Mouse (Mus musculus): ENCODE results near the gene Hist1h3h. TPM values are rescaled to one million over a fixed set of nuclear protein-coding genes. Genes with fewer than 3 reads are reported as not detected.

Hist1h3h gene
- polyA plus RNA-seq, 1 experiment from 2014 or later, result 11.7 TPM

DNA sequence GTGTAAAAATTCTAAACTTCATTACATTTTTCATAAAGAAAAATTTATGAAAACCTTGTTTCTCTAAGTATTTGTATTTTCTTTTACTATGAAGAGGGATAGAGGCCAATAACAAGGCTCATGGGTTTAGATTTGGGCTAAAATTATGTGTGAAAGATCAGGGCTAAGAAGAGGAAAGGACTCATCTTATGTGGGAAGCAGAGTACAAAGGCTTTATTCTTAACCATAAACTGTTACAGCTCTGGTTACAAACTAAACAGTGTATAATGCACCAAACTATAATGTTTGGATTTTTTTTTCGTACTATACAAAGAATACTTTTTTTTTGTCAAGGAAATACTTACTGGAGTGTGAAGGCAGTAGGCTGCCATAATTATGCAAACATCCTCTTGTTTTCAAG is 38.2 kb downstream of the Hist1h3h start:
- Histone ChIP-seq H3K27ac (ENCODE audit: low read depth, low read length) (no peak overlapping the region), H3K4me3 (ENCODE audit: low read length) (no peak overlapping the region; the same call in 1 of the 2 replicates), H3K9me3 (ENCODE audit: control insufficient read depth, low read length) (no peaks in the 10 kb centered on the region), H3K4me2 (replicated peaks; ENCODE audit: low read depth, low read length) (peak overlapping the region; percentile 55), H3K36me3 (ENCODE audit: control insufficient read depth, insufficient read depth, low read length) (no peaks in the 10 kb centered on the region; the same call in 1 of the 2 replicates), H3K4me1 (ENCODE audit: control insufficient read depth, insufficient read depth, low read length) (peaks cover 10% of the 10 kb centered on the region; the same call in 1 of the 2 replicates), H3K27me3 (ENCODE audit: control insufficient read depth, insufficient read depth, low read length) (no peaks in the 10 kb centered on the region), H3K9ac (ENCODE audit: low read depth, low read length) (peak overlapping the region; percentile 42; the same call in 1 of the 2 replicates)
- ATAC-seq (ENCODE audit: low FRiP score, low TSS enrichment), result no peak
- WGBS, result 39% methylated on average over 1 of the region's 1 CpGs

Small RNA genes within 50 kb of the gene (microRNA-seq; reads per million reads assigned to microRNA genes)
- gene Gm44357 (not detected), gene Gm44367 (not detected), gene Gm44454 (not detected)

Other genes with a start within 250 kb of the Hist1h3h start
- 2.2 and 2.6 TPM in 2 replicates for gene Nkapl, start 249.2 kb upstream of the Hist1h3h start, polyA plus RNA-seq (2014; fragmentation: Nextera tagmentation; extraction: Ambion mirVana)
- gene Zkscan4, start 238.8 kb upstream of the Hist1h3h start, polyA plus RNA-seq (2014; fragmentation: Nextera tagmentation; extraction: Ambion mirVana), result 3.2 and 3.8 TPM in 2 replicates
- gene Gm10065, start 238.2 kb upstream of the Hist1h3h start, polyA plus RNA-seq (2014; fragmentation: Nextera tagmentation; extraction: Ambion mirVana), result not detected in 2 replicates
- 0.23 and 0.34 TPM in 2 replicates for gene AK157302, start 222.4 kb upstream of the Hist1h3h start, polyA plus RNA-seq (2014; fragmentation: Nextera tagmentation; extraction: Ambion mirVana)
- 4.7 and 7.2 TPM in 2 replicates for gene Gm11273, start 216.2 kb upstream of the Hist1h3h start, polyA plus RNA-seq (2014; fragmentation: Nextera tagmentation; extraction: Ambion mirVana)
- gene Zkscan8, start 186.5 kb upstream of the Hist1h3h start, polyA plus RNA-seq (2014; fragmentation: Nextera tagmentation; extraction: Ambion mirVana), result 7.3 and 11.8 TPM in 2 replicates
- gene Olfr1366, start 174.9 kb upstream of the Hist1h3h start, polyA plus RNA-seq (2014; fragmentation: Nextera tagmentation; extraction: Ambion mirVana), result 0.18 and 0.20 TPM in 2 replicates
- gene Olfr1535, start 157.8 kb upstream of the Hist1h3h start, polyA plus RNA-seq (2014; fragmentation: Nextera tagmentation; extraction: Ambion mirVana), result 0.05 TPM in 1 of 2 replicates, not detected in the other
- not detected in 2 replicates for gene Olfr1364, start 135.9 kb upstream of the Hist1h3h start, polyA plus RNA-seq (2014; fragmentation: Nextera tagmentation; extraction: Ambion mirVana)
- not detected in 2 replicates for gene Olfr1362, start 103.6 kb upstream of the Hist1h3h start, polyA plus RNA-seq (2014; fragmentation: Nextera tagmentation; extraction: Ambion mirVana)
- 0.07 TPM in 1 of 2 replicates, not detected in the other for gene Olfr11, start 75.1 kb upstream of the Hist1h3h start, polyA plus RNA-seq (2014; fragmentation: Nextera tagmentation; extraction: Ambion mirVana)
- gene Olfr1361, start 54.3 kb upstream of the Hist1h3h start, polyA plus RNA-seq (2014; fragmentation: Nextera tagmentation; extraction: Ambion mirVana), result not detected in 2 replicates
- not detected in 2 replicates for gene Olfr1360, start 40.3 kb upstream of the Hist1h3h start, polyA plus RNA-seq (2014; fragmentation: Nextera tagmentation; extraction: Ambion mirVana)
- not detected in 2 replicates for gene Olfr1359, start 19.5 kb upstream of the Hist1h3h start, polyA plus RNA-seq (2014; fragmentation: Nextera tagmentation; extraction: Ambion mirVana)
- 3.3 and 5.5 TPM in 2 replicates for gene Hist1h2bl, start 1.5 kb upstream of the Hist1h3h start, polyA plus RNA-seq (2014; fragmentation: Nextera tagmentation; extraction: Ambion mirVana)
- 28.1 and 88.2 TPM in 2 replicates for gene Hist1h2ai, start 1.2 kb upstream of the Hist1h3h start, polyA plus RNA-seq (2014; fragmentation: Nextera tagmentation; extraction: Ambion mirVana)
- 6.8 and 12.6 TPM in 2 replicates for gene Hist1h2bm, start 4.4 kb downstream of the Hist1h3h start, polyA plus RNA-seq (2014; fragmentation: Nextera tagmentation; extraction: Ambion mirVana)
- gene Hist1h4j, start 17.4 kb downstream of the Hist1h3h start, polyA plus RNA-seq (2014; fragmentation: Nextera tagmentation; extraction: Ambion mirVana), result 2.4 and 2.6 TPM in 2 replicates
- 2.9 and 7.8 TPM in 2 replicates for gene Hist1h4k, start 32.8 kb downstream of the Hist1h3h start, polyA plus RNA-seq (2014; fragmentation: Nextera tagmentation; extraction: Ambion mirVana)
- gene Hist1h2ak, start 36.2 kb downstream of the Hist1h3h start, polyA plus RNA-seq (2014; fragmentation: Nextera tagmentation; extraction: Ambion mirVana), result 18.5 and 21.7 TPM in 2 replicates
- 2.0 and 11.0 TPM in 2 replicates for gene Hist1h2bn, start 36.5 kb downstream of the Hist1h3h start, polyA plus RNA-seq (2014; fragmentation: Nextera tagmentation; extraction: Ambion mirVana)
- 18.8 and 27.0 TPM in 2 replicates for gene Hist1h1b, start 63.0 kb downstream of the Hist1h3h start, polyA plus RNA-seq (2014; fragmentation: Nextera tagmentation; extraction: Ambion mirVana)
- 212 and 289 TPM in 2 replicates for gene Hist1h3i, start 65.7 kb downstream of the Hist1h3h start, polyA plus RNA-seq (2014; fragmentation: Nextera tagmentation; extraction: Ambion mirVana)
- 11.0 and 12.2 TPM in 2 replicates for gene Hist1h2an, start 69.6 kb downstream of the Hist1h3h start, polyA plus RNA-seq (2014; fragmentation: Nextera tagmentation; extraction: Ambion mirVana)
- 1.9 and 4.3 TPM in 2 replicates for gene Hist1h2bp, start 69.8 kb downstream of the Hist1h3h start, polyA plus RNA-seq (2014; fragmentation: Nextera tagmentation; extraction: Ambion mirVana)
- gene Hist1h2bq, start 92.5 kb downstream of the Hist1h3h start, polyA plus RNA-seq (2014; fragmentation: Nextera tagmentation; extraction: Ambion mirVana), result 25.4 and 40.2 TPM in 2 replicates
- gene Hist1h2ao, start 92.8 kb downstream of the Hist1h3h start, polyA plus RNA-seq (2014; fragmentation: Nextera tagmentation; extraction: Ambion mirVana), result 2.5 TPM in 1 of 2 replicates, not detected in the other
- gene Hist1h4m, start 94.1 kb downstream of the Hist1h3h start, polyA plus RNA-seq (2014; fragmentation: Nextera tagmentation; extraction: Ambion mirVana), result not detected in 2 replicates
- gene Hist1h4n, start 114.5 kb downstream of the Hist1h3h start, polyA plus RNA-seq (2014; fragmentation: Nextera tagmentation; extraction: Ambion mirVana), result 23.1 and 41.1 TPM in 2 replicates
- gene Hist1h2ap, start 115.8 kb downstream of the Hist1h3h start, polyA plus RNA-seq (2014; fragmentation: Nextera tagmentation; extraction: Ambion mirVana), result 4,540 and 6,439 TPM in 2 replicates
- gene Hist1h2br, start 116.1 kb downstream of the Hist1h3h start, polyA plus RNA-seq (2014; fragmentation: Nextera tagmentation; extraction: Ambion mirVana), result 27.1 and 42.5 TPM in 2 replicates
- gene Zfp184, start 227.4 kb downstream of the Hist1h3h start, polyA plus RNA-seq (2014; fragmentation: Nextera tagmentation; extraction: Ambion mirVana), result 15.5 and 17.9 TPM in 2 replicates